Mouse (Mus musculus): ENCODE results near the gene Crlf3. TPM values are rescaled to one million over a fixed set of nuclear protein-coding genes. Genes with fewer than 3 reads are reported as not detected.
"Not testable (repeated sequence)": the region's sequence is repeated elsewhere in the genome, so short reads cannot be mapped to it uniquely, and the experiment has no call there.

Gene Crlf3
- polyA plus RNA-seq, 1 experiment, result 15.0 TPM

- H3K9me3 ChIP-seq, result no peaks in the 10 kb centered on the region
- no peak for TF ChIP-seq GATA1 (IDR thresholded peaks at IDR 0.05; ENCODE audit: borderline replicate concordance, low read length)
- TF ChIP-seq FLI1 (IDR thresholded peaks at IDR 0.05; ENCODE audit: low read length), result no peak
- H3K4me3 ChIP-seq (replicated peaks), result no peak overlapping the region
- H3K36me3 ChIP-seq (replicated peaks; ENCODE audit: low read length), result peaks cover 33% of the 10 kb centered on the region
- no peaks in the 10 kb centered on the region for H3K27me3 ChIP-seq (replicated peaks)
- H3K4me1 ChIP-seq, result peaks cover 78% of the 10 kb centered on the region
Observed at GRCm38 (mm10) chr11:80069815-80070214, 11.0 kb downstream of the Crlf3 start.

- Histone ChIP-seq H3K9me3 (no peaks in the 10 kb centered on the region), H3K4me1 (peaks cover 60% of the 10 kb centered on the region), H3K4me3 (replicated peaks) (peak overlapping the region; percentile 31), H3K27me3 (replicated peaks) (no peaks in the 10 kb centered on the region), H3K36me3 (replicated peaks; ENCODE audit: low read length) (peaks cover 38% of the 10 kb centered on the region)
- TF ChIP-seq FLI1 (IDR thresholded peaks at IDR 0.05; ENCODE audit: low read length), result no peak
- TF ChIP-seq GATA1 (IDR thresholded peaks at IDR 0.05; ENCODE audit: borderline replicate concordance, low read length), result no peak
Observed at GRCm38 (mm10) chr11:80067558-80067957, 13.2 kb downstream of the Crlf3 start.

- peaks cover 46% of the 10 kb centered on the region for H3K36me3 ChIP-seq (replicated peaks; ENCODE audit: low read length)
- peaks cover 56% of the 10 kb centered on the region for H3K4me1 ChIP-seq
- H3K27me3 ChIP-seq (replicated peaks); H3K4me3 ChIP-seq (replicated peaks); H3K9me3 ChIP-seq: not testable (repeated sequence)
Observed at GRCm38 (mm10) chr11:80066373-80066772, 14.4 kb downstream of the Crlf3 start.

GRCm38 (mm10) chr11:80062159-80062558 is 18.6 kb downstream of the Crlf3 start:
- Histone ChIP-seq H3K27me3 (replicated peaks) (no peaks in the 10 kb centered on the region), H3K36me3 (replicated peaks; ENCODE audit: low read length) (peaks cover 78% of the 10 kb centered on the region), H3K9me3 (no peaks in the 10 kb centered on the region), H3K4me1 (peaks cover 29% of the 10 kb centered on the region), H3K4me3 (replicated peaks) (peak overlapping the region; percentile 16)
- TF ChIP-seq GATA1 (IDR thresholded peaks at IDR 0.05; ENCODE audit: borderline replicate concordance, low read length) (no peak), FLI1 (IDR thresholded peaks at IDR 0.05; ENCODE audit: low read length) (no peak)

GRCm38 (mm10) chr11:80056141-80056540 is 24.6 kb downstream of the Crlf3 start:
- Histone ChIP-seq H3K27me3 (replicated peaks) (no peaks in the 10 kb centered on the region), H3K4me1 (peaks cover 20% of the 10 kb centered on the region), H3K4me3 (replicated peaks) (no peak overlapping the region), H3K36me3 (replicated peaks; ENCODE audit: low read length) (peaks cover 97% of the 10 kb centered on the region), H3K9me3 (no peaks in the 10 kb centered on the region)
- TF ChIP-seq FLI1 (IDR thresholded peaks at IDR 0.05; ENCODE audit: low read length), result no peak
- no peak for TF ChIP-seq GATA1 (IDR thresholded peaks at IDR 0.05; ENCODE audit: borderline replicate concordance, low read length)

- TF ChIP-seq GATA1 (IDR thresholded peaks at IDR 0.05; ENCODE audit: borderline replicate concordance, low read length), result no peak
- no peak for TF ChIP-seq FLI1 (IDR thresholded peaks at IDR 0.05; ENCODE audit: low read length)
- Histone ChIP-seq H3K9me3 (no peaks in the 10 kb centered on the region), H3K27me3 (replicated peaks) (no peaks in the 10 kb centered on the region), H3K4me3 (replicated peaks) (no peak overlapping the region), H3K4me1 (peaks cover 21% of the 10 kb centered on the region), H3K36me3 (replicated peaks; ENCODE audit: low read length) (peaks cover 95% of the 10 kb centered on the region)
Observed at GRCm38 (mm10) chr11:80054659-80055058, 26.1 kb downstream of the Crlf3 start.

GRCm38 (mm10) chr11:80053171-80053570 is 27.6 kb downstream of the Crlf3 start:
- TF ChIP-seq GATA1 (IDR thresholded peaks at IDR 0.05; ENCODE audit: borderline replicate concordance, low read length) (no peak), FLI1 (IDR thresholded peaks at IDR 0.05; ENCODE audit: low read length) (no peak)
- Histone ChIP-seq H3K4me1 (peaks cover 16% of the 10 kb centered on the region), H3K36me3 (replicated peaks; ENCODE audit: low read length) (peaks cover 95% of the 10 kb centered on the region), H3K4me3 (replicated peaks) (no peak overlapping the region), H3K27me3 (replicated peaks) (no peaks in the 10 kb centered on the region), H3K9me3 (no peaks in the 10 kb centered on the region)

- TF ChIP-seq GATA1 (IDR thresholded peaks at IDR 0.05; ENCODE audit: borderline replicate concordance, low read length), result no peak
- no peak for TF ChIP-seq FLI1 (IDR thresholded peaks at IDR 0.05; ENCODE audit: low read length)
- no peaks in the 10 kb centered on the region for H3K9me3 ChIP-seq
- H3K4me1 ChIP-seq, result peaks cover 16% of the 10 kb centered on the region
- H3K36me3 ChIP-seq (replicated peaks; ENCODE audit: low read length), result peaks cover 95% of the 10 kb centered on the region
- H3K27me3 ChIP-seq (replicated peaks), result no peaks in the 10 kb centered on the region
- H3K4me3 ChIP-seq (replicated peaks), result no peak overlapping the region
Observed at GRCm38 (mm10) chr11:80052456-80052855, 28.3 kb downstream of the Crlf3 start.

- peaks cover 91% of the 10 kb centered on the region for H3K36me3 ChIP-seq (replicated peaks; ENCODE audit: low read length)
- H3K4me3 ChIP-seq (replicated peaks), result no peak overlapping the region
- H3K4me1 ChIP-seq, result peaks cover 16% of the 10 kb centered on the region
- TF ChIP-seq FLI1 (IDR thresholded peaks at IDR 0.05; ENCODE audit: low read length) (no peak), GATA1 (IDR thresholded peaks at IDR 0.05; ENCODE audit: borderline replicate concordance, low read length) (no peak)
- no peaks in the 10 kb centered on the region for H3K27me3 ChIP-seq (replicated peaks)
- H3K9me3 ChIP-seq, result no peaks in the 10 kb centered on the region
Observed at GRCm38 (mm10) chr11:80050088-80050487, 30.7 kb downstream of the Crlf3 start.

GRCm38 (mm10) chr11:80046856-80047255 is 33.9 kb downstream of the Crlf3 start:
- TF ChIP-seq FLI1 (IDR thresholded peaks at IDR 0.05; ENCODE audit: low read length), result no peak
- no peak for TF ChIP-seq GATA1 (IDR thresholded peaks at IDR 0.05; ENCODE audit: borderline replicate concordance, low read length)
- H3K27me3 ChIP-seq (replicated peaks), result no peaks in the 10 kb centered on the region
- H3K36me3 ChIP-seq (replicated peaks; ENCODE audit: low read length), result peaks cover 86% of the 10 kb centered on the region
- no peaks in the 10 kb centered on the region for H3K9me3 ChIP-seq
- H3K4me1 ChIP-seq, result peaks cover 8% of the 10 kb centered on the region
- no peak overlapping the region for H3K4me3 ChIP-seq (replicated peaks)

- no peak for TF ChIP-seq FLI1 (IDR thresholded peaks at IDR 0.05; ENCODE audit: low read length)
- TF ChIP-seq GATA1 (IDR thresholded peaks at IDR 0.05; ENCODE audit: borderline replicate concordance, low read length), result no peak
- Histone ChIP-seq H3K9me3 (no peaks in the 10 kb centered on the region), H3K4me3 (replicated peaks) (no peak overlapping the region), H3K27me3 (replicated peaks) (no peaks in the 10 kb centered on the region), H3K4me1 (peaks cover 7% of the 10 kb centered on the region), H3K36me3 (replicated peaks; ENCODE audit: low read length) (peaks cover 60% of the 10 kb centered on the region)
Observed at GRCm38 (mm10) chr11:80043419-80043817, 37.4 kb downstream of the Crlf3 start.
